Mouse (Mus musculus) urinary bladder, postnatal 4 days (tissue): ENCODE results near the gene Fam83f.
"Not testable (repeated sequence)": the region's sequence is repeated elsewhere in the genome, so short reads cannot be mapped to it uniquely, and the experiment has no call there.

Experiments
- DNase-seq, 2 experiments: peaks; one replicate each; pipeline ENCODE4 v3.0.0; 2021 to 2022; ENCODE audit warnings: low spot score in 2 of 2

The Fam83f gene

DNA sequence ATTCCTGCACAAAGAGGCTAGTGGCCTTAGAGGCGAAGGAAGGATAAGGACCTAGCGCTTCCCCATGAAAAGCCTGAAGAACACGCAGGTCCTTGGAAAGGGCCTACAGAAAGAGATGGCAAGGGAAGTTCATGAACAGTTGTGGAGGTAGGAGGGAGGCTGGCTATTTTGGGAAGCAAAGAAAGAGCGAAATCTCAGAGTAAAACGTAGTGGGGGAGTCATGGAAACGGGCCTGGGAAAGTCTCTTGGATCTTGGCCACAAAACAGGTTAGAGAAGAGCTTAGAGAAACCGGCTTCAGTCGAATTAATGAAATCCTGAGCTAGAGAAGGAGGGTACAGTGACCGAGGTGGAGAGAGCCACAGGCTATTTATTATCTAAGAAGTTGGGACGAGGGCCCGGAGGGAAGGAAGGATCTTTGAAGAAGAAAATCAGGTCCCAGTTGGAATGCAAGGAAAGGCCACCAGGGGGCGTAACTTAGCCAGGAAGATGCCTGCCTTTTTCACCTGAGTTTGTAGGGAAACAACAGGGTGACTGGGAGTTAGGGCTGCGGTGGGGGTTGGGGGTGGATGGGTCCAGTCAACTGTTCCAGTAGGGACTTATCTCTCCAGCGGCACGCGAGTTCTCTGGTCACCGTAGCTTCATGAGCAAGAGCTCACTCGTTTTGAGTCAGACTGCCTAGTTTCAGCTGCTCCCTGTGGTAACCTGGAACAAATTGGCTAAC lies 34.3 kb downstream of the Fam83f start:
- peak; percentile 61 to 82 for DNase-seq

DNA sequence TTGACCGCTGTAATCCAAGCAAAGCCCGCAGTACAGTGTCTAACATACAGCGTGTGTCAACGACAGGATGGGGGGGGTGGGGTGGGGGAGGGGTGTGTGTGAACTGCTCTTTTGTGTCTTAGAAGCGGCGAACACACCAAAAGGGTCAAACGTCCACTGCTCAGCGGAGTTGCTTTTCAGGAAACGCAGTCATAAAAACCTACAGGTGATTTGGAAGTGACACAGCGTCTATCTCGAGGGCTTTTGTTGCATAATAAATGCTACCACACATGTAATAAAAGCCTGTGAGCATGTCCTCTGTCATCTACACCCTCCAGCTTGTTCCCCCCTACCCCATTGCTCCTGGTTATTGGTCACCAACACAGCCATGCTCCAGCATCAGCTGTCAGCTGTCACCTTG lies 34.9 kb downstream of the Fam83f start:
- DNase-seq: no peak

DNA sequence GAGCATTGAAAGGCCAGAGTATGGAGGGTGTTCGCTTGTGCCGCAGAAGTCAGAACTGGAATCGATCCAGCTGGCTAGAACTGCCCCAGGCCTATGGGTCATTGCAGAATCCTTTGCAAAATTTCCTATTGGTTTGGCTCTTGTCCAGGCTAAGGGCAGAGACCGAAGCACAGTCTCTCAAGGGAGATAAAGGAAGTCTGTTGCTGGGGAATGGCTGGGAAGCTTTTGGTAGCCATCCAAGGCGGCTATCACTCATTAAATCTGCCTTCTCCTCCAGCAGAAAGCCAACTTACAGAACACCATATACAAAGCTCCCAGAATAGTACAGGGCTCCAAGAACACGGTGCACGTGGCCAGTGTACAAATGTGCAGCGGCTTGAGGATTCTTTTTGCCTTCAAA lies 35.4 kb downstream of the Fam83f start:
- peak in 1 of 2 experiments; percentile 48 for DNase-seq

DNA sequence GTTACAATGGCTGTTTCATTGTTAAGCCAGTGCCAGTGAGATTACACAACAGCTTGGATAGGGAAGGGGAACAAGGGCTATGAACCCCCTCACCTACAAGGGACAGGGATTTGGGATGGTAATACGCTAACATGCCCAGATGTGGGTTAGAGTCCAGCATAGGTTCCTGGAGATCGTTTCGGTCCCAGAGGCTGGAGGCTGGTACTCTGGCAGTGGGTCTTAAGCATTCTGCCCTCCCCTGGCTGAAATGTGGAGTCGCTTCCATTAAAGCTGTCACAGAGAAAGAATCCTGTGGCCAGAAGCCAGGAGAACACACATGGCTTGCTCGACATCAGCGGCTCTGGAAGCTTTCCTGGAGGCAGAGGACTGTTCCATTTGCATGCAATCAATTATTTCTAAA lies 37.9 kb downstream of the Fam83f start:
- DNase-seq: no peak

DNA sequence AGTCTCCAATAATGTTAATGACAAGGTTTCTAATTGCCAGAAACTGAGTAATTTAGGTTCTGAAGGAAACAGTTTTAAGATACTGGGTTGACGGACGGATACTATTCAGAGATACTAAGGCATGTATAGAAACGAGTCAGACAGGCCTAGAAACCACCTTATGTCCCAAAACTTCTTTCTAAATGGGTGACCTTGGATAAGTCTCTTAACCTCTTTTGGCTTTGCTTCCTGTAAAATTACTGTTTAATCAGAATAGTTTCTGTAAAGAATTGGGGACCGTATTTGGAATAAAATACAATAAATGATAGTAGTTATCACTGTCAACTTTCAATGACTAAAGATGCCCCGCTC lies 38.6 kb downstream of the Fam83f start:
- no peak for DNase-seq

DNA sequence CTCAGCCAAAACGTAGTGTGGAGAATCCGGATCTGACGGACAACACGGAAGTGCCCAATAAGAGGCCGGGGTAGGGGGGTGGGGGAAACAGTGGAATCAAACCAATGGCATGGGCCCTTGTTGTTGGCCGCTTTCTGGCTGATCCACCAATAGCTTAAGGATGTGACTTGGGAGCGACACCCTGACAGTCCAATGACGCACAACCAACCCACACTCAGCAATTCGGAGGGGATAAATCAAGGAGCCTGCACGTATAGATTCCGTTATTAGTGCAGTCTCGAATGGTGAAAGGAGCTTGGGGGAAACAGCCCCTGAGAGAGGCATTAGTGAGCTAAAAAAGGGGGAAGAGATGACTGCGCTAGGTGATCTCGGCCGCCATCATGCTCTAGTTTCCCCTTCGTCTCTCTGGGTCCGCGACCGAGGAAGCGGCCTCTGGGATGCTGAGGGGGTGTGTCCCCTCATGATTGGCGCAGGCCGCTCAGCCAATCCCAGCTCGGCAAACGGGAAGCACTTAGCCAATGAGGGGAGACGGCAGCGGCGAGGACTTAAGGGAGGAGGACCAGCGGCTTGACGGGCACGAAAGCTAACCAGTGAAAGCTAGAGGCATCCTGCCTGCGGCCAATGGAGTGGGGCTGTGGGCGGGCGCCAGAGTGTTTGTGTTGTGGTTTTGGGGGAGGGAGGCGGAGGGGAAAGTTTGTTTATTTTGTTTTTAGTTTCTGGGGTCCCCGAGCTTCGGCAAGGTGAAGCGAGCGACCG lies 39.1 kb downstream of the Fam83f start, which contains the start of gene Tnrc6b:
TSS of gene Tnrc6b (plus strand) at position 706 of the 756 bp plus-strand sequence.
- DNase-seq: peak; percentile 99

DNA sequence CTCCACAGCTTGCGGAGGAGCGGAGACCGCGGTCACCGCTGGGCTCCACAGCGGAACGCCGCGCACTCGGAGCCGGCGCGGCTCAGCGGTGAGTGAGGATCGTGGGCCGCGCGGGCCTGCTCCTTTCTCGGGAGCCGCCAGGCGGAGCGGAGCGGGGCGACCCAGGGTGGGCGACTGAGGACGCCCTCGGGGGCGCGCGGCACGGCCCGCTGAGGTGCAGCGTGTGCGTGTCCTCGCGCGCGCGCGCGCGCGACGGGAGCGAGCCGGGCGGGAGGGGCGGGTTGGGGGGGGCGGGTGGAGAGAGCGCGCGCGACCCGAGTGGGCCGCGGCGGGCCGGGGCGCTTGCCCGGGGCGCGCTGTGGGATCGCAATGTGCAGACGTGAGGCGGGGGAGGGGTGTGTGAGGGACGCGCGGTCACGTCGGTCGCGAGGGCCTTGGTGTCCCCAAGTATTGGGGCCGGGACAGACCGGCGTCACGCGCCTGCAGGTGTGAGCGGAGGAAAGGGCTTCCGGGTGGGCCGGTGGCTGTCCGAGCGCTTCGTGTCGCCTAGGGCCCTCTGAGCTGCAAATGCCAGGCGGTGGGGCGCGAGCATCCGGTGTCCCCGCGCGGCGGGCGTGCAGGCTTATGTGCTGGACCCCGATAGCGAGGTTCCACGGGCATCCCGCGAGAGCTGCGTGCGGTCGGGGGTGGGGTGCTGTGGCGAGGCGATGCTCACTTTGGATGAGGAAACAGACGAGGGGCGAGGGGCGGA lies 39.9 kb downstream of the Fam83f start:
- DNase-seq: peak; percentile 43 to 70

DNA sequence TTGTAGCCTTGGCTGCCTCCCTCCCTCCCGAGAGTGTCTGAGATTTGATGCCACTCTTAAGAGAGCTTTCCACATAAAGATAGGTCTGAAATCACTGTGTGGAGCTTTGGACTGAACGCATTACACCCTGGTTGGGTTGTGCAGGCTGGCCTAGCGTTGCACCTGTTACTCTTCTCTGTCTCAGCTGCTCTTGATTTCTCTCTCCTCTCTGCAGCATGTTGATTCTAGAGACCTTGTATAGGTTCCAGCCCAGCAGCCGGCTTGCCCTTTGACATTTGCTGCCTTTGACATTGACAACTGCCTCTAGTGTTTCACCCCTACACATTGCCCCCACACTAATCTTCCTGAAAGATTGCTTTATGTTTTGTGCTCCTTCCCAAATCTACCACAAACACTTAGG lies 42.7 kb downstream of the Fam83f start:
- DNase-seq: no peak

DNA sequence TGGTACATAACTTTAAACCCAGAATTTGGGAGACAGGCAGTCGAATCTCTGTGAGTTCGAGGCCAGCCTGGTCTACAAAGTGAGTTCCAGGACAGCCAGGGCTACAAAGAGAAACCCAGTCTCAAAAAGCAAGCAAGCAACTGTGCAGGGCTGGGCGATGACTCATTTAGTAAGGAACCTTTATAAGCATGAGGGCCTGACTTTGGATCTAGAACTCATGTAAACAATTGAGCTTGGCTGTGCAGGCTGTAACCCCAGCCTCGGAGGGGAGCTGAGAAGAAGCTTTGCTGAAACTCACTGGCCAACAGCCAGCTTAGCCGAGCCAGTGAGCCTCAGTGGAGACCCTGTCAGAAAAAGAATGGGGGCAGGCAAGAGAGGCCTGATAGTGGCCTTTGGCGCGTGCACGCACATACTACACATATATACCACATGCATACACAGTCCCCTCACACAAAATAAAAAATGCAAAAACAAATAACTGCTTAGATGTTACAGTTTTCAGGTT lies 45.0 kb downstream of the Fam83f start:
- DNase-seq: no peak

DNA sequence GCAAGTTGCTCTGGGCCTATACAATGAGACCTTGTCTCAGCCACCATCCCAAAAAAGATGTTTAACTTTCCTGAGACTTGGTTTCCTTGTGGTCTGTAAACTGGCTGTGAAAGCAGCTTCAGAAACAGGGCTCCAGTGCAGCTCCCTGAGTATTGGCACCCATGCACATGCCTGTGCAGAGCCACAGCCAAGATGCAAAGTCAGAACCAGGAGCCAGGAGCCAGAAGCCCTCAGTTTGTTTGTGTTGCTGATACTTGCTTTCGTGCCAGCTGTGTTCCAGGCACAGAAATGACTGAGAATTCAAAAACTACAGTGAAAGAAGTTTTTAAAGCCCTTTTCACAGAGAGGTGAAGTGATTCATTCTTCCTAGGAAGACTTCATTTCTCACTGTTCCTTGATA lies 45.8 kb downstream of the Fam83f start:
- no peak for DNase-seq

DNA sequence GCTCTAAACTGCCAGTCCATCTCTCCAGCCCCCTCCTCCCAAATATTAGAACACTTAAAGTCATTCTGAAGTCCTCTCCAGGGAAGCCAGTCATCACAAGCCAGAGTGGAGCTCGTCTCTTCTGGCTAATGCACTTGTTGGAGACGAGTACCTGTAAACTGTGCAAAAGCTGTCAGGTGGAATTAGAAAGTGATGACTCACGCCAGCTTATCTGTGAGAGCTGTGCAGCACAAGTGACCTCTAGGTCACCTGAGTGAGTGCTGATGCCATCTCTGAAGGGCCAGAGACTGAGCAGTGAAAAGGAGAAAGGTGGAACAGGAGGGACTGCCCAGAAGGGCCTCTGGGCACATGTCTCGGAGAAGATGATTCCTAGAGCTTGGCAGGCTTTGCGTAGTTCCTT lies 48.6 kb downstream of the Fam83f start:
- DNase-seq: no peak

DNA sequence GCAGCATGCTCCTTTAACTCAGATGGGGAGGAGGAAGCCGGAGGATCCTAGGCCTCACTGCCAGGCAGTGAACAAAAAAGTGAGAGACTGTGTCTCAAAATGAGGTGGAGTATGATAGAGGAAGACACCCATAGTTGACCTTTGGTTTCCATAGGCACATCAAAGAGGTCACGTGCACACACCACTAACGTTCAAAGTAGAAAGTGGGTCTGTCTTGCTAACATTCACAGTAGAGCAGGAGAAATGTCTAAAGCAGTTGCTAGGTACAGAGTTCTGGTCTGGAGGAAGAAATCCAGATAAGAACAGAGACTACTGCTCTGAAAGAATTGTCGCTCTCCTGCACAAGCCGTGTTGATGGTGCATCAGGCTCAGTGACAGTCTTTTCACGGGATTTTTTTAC lies 50.2 kb downstream of the Fam83f start:
- DNase-seq: no peak

DNA sequence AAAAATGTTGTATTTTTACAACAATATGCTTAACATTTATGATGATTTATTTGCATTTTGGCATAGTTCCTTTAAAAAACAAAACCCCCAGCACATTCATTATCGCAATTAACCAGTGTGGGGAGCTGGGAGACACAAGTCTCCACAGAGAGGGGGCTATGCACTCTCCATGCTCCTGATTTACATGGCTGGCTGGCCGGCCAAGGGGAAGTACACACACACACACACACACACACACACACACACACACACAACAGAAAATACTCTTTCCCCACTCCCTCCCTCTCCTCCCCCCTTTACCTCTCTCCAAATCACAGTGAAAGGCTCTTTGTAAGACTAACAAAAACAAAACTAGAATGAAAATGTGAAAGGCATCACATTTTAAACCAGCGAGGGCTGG lies 50.7 kb downstream of the Fam83f start:
- DNase-seq: no peak

DNA sequence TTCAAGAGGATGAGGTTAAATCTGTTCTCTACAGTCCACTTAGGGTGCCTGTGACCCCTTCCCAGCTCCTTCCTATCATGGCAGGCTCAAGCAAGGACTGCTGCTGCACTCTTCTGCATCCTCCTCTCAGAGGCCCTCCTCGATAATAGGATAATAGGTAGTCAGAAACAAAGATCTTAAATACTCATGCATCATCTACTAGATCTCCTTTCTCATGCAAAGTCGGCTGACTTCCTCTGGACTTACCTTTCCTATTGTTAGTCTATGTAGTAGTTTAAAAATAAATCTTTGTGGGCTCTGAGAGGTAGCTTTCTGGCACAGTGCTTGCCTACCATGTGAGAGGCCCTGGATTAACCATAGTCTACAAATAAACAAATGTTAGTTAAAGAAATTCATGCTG lies 57.8 kb downstream of the Fam83f start:
- DNase-seq: no peak

DNA sequence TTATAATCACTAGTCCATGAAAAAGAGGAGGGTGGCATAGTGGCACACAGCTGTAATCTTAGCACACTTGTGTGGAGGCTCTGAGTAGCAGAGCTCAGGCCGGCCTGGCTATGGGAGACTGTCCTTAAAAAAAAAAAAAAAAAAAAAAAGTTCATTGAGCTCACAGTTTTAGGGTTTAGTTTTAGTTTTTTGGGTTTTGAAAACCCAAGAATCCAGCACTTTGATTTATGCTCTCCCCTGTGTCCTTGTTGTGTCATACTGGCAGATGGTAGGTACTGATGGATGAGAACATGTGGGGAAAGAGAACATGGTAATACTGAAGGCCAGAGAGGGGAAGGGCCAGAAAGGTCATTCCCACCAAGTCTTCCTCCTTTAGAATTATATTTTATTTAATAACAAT lies 59.4 kb downstream of the Fam83f start:
- no peak for DNase-seq

DNA sequence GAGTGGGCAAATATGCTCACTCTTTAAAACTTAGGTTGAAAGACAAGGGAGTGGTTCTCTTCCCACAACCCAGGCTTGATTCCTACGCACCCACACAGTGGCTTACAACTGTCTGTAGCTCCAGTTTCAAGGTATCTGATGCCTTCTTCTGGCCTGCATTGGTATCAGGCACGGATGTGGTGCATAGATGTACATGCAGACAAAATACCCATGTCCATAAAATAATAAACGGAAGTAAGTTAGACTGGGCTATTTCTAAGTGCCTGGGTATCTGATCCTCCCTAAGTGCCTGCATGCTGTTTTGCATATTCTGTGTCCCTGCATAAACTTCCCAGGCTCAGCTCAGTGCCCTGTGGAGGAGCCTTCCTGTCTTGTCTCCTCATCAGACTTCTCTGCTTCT lies 59.9 kb downstream of the Fam83f start:
- DNase-seq: no peak

DNA sequence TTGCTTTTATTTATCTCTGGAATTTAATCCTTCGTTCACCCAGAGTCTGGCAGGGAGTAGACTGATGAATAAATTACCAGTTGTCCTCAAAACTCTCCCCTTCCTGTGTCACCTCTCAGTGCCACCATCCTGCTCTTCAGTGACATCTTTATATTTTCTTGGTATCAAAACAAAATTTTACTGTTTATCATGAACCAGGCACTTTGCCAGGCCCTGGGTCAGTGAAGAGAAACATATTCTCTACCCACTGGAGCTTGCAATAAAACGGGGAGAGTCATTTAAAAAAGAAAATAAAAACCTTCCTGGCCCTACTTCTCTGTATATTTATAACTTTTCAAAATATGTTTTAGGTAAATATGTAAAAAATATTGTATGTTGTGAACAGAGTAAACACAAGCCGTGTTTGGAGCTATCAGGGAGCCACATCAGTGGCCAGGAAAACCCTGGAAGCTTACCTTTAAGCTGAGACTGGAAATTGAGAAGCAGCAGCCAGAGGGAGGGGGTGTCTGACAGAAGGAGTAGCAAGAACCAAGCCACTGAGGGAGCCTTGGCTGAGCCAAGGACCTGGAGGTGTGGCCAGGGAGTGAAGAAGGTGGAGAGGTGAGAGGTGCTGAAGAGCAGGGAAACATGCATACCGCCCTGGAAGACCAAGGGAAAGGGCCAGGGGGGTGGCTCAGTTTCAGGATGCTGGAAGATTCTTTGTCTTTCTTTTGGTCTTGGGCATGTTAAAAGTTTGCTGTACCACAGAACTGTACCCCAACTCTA lies 60.8 kb downstream of the Fam83f start:
- DNase-seq: no peak

DNA sequence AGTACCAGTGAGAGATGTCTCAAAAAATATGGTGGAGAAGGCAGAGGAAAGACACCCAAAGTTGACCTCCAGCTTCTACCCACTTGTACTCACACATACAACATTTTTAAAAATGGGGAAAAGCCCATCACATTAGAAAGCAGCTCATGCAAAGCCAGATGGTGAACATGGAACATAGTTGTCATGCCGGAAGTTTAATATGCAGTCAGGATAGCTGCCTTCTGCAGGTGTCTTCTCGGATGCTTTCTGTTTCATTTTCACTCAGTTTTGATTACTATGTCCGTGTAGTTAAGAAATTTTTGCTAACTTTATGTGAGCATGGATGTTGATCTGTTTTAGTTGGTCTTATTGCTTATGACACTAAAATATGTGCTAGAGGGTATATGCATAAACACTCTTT lies 63.7 kb downstream of the Fam83f start:
- no peak for DNase-seq

DNA sequence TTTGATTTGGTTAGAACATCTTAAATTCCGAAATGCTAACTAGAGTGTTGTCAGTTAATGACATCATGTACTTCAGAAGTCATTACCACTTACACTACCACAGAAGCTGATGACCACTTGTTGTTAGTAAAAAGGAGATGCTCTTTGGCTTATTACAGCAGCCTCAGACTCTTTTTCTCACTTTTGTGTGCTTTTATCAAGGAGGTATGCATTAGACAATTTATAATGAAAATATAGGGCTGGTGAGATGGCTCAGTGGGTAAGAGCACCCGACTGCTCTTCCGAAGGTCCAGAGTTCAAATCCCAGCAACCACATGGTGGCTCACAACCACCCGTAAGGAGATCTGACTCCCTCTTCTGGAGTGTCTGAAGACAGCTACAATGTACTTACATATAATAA lies 64.1 kb downstream of the Fam83f start:
- not testable (repeated sequence) for DNase-seq

DNA sequence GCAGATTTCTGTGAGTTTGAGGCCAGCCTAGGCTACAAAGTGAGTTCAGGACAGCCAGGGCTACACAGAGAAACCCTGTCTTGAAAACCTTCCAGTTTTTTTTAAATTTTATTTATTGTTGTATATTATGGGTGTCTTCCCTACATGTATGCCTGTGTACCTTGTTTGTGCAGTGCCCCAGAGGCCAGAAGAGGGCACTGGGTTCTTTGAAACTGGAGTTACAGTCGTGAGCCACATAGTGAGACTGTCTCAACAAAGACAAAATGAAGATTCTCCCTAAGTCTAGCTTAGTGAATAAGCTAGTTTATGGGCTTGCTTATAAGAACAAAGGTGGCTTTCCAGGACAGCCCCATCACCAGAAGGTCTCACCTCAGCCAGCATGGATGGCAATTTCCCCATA lies 64.9 kb downstream of the Fam83f start:
- no peak for DNase-seq

DNA sequence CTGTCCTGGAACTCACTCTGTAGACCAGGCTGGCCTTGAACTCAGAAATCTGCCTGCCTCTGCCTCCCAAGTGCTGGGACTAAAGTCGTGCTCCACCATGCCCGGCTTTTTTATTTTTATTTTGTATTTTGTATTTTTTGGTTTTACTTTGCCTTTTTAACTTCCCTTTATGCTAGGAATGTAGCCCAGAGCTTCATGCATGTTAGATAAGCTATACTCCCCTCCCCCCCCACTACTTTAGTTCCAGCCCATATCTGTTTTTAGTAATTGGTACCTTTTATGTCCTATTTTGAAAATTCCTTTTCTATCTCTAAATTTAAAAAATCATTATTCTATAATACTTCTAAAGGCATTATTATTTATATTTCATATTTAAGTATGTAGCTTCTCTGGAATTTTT lies 66.6 kb downstream of the Fam83f start:
- no peak for DNase-seq

DNA sequence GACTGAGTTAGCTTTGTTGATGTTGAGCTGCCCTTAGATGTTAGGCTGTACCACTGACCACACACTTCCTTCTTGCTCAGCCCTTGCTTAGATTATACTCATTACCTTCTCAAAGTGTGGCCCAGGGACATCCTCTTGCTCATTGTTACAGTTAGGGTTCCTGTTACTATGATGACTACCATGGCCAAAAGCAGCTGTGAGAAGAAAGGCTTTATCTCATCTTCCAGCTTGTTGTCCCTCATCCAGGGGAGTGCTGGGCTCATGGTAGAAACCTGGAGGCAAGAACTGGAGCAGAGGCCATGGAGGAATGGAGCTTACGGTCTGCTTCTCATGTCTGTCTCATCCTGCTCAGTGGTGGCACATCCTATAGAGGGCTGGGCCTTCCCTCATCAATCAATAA lies 68.3 kb downstream of the Fam83f start:
- no peak for DNase-seq
